Mouse (Mus musculus): ENCODE measurements around the gene P2rx2.

P2rx2 gene

DNA sequence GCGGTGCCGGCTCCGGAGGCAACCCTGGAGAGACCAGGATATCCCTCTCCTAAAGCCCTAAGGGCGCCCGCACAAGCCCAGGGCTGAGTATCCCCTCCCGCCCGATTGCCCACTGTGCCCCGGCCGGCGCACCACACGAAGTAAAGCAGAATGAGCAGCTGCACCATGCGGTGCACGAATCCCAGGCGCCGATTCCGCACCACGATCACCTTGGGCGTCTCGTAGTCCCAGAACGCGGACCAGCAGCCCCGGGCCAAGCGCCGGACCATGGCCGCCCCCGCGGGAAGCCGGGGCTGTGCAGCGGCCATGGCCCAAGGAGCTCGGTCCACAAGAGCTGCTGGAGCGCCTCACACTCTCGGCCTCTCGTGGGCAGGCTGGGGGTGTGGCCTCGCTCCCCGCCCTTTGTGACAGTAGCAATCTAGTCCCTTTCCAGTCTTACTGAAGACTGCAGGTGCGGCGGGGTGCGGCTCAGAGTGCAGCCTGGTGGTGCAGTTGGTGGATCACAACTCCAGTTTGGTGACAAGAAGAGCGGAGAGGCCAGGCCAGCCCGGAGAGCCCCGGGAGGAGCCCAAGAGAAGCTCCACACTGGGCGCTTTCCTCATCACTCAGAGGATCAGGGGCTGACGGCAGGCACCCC, at the start of gene P2rx2:
TSS of gene P2rx2 (minus strand) at position 565 of the 637 bp plus-strand sequence.
- peak; percentile 47 to 52 for DNase-seq

DNA sequence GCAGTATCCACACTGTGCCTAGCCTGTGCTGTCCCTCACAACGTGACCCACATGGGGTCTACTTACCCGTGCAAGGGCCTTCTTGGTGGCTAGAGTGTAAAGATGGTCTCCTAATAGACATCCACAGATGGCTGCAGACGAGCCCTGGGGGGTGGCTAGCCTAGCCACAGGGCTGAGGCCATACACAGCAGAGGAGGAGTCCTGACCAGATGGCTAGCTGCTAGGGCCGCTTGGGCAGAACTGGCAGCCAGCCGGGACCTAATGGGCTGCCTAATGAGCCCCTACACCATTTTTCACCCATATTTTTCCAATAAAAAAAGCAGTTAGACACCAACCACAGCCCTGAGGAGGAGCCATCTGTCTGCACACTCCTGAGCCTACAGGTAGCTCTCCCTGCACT, 49.7 kb upstream of the P2rx2 start:
- peak; percentile 81 to 85 for DNase-seq

DNA sequence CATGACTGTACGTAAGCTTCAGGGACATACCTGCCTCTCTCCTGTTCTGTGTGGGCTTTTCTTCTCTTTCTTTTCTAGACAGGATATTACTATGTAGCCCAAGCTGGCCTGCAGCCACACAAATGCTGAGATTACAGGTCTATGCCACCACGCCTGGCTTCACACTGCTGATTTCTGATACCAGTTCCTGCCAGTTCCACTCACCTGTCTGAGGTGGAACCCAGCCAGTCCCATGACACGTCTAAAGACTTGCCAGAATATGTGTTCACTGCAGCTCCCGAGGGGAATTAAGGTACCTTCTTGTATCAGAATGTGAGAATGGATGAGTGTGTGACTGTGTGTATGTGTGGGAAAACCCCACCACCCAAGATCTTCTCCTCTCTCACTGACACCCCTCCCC, 47.6 kb upstream of the P2rx2 start:
- peak; percentile 90 to 91 for DNase-seq

DNA sequence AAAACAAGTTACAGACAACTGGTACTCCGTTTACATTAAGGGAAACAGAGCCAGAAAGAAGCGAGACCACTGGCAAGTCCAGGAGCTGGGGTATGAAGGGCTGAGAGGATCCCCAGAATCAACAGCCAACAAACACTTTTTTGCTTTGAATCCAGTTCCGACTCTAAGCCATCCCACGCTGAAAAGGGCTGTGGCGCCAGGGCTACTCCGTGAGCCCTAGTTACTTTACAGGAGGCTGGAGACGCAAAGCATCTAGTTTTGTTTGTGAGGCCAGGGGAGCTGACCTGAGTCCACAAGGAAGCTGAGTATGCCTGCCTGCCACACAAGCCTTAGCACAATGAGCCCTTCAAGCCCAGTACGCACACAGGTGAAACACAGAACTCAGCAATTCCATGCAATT, 44.3 kb upstream of the P2rx2 start:
- DNase-seq, result no peak

DNA sequence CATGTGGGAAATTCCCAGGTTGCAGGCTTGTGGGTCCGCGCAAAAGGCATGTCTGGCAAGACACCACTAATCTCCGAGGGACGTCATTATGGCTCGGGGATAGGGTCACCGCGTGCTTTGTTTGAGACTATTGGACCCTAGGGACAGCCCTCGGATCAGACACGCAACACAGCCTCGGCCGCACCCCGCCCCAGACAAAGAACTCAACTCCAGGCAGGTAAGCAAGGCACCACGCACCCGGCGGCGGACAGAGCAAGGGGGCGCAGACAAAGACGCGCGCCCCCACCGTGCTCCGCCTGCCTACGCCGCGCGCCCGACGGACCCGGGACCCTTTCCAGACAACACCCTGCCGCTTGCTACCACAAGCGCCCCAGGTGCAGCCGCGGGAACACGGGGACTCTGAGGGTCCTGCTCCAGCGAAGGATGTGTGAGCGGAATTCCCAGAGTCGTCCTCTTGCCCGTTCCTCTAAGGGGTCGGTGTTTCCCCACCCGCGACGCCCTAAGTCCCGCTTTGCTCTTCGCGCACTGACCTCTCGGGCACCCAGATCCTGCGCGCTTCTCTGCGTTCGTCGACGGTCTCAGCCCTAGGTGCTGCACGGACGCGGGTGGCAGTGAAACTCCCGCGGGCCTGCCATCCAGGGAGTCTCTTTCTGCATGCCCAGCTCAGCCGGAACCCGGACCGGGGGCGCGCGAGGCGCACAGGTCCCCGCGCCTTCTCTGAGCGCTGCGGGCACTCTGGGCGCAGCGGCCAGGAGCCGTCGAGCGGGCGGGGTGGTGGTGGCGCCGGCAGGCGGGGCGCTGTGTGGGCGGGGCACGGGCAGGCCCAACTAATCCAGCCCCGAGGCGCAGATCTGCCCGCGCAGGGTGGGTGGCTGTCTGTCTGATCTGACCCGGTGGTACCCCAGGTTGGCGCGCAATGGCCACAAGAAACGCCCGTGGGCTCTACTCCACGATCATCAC, 43.6 kb upstream of the P2rx2 start:
- DNase-seq, result peak; percentile 75 to 79

DNA sequence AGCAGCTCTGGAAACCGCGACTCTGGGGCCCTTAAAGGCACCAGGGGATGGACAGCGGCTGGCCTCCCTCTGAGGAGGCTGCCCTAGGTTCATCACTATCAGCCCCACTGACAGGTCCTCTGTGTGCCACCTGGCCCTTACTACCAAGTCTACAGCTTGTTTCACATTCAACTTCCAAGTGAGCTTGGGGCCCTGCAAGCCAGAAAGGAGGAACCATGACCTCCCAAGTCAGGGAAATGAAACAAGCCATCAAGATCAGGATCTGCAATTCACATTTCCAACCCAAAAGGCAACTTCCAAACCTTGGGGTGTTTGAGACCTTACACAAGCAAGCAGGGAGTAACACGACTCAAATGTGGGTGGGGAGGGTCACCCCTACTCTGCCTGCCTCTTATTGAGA, 42.3 kb upstream of the P2rx2 start:
- DNase-seq, result no peak

DNA sequence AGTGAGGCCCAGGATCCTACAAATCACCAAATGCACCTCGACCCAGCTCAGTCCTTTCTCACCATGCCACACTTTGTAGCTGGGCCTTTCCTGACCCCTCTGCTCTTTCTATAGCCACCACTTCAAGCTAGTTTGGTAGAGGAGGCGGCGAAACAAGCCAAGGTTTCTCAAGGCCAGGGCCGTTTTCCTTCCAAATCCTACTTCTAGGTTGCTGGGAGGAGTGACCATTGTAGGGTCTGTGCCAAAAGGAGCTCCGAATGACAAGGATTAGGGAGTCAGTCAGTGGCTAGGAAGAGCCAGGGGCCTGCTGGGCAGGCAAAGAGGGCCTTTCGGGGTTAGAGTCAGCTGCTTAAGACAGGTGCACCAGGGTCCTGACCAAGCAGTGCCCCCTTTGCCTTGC, 41.5 kb upstream of the P2rx2 start:
- peak; percentile 42 to 49 for DNase-seq

DNA sequence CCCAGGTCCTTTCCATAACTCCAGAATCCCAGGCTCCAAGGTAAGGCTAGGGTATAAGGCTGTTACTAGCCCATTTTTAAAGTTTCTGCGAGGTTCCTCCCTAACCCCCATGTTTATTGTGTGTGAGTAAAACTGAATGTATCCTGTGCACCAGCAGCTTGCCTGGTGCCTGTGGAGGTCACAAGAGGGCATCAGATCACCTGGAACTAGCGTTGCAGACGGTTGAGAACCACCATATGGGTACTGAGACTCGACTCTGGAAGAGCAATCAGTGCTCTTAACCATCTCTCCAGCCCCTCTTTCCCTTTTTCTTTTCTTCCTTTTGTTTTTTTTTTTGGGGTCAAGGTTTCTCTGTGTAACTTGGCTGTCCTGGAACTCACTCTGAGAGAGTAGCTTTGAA, 36.8 kb upstream of the P2rx2 start:
- no peak for DNase-seq

DNA sequence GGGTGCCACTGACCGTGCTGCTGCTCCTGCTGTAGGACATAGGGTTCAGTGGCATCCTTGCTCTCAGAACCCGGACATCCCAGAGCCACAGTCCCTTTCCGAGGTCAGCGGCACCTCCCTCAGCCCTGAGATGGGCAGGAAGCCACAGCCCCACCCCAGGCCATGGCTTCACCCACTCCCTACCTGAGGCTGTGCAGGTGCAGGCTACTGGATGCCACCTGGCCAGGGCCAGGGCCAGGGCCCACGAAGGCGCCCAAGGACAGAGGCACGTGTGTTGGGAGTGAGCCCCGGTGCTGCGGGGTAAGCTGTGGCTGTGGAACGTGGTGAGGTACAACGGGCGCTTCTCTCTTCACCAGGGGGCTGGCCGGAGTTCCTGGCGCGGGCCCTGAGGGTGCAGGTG, 36.1 kb upstream of the P2rx2 start:
- no peak for DNase-seq

DNA sequence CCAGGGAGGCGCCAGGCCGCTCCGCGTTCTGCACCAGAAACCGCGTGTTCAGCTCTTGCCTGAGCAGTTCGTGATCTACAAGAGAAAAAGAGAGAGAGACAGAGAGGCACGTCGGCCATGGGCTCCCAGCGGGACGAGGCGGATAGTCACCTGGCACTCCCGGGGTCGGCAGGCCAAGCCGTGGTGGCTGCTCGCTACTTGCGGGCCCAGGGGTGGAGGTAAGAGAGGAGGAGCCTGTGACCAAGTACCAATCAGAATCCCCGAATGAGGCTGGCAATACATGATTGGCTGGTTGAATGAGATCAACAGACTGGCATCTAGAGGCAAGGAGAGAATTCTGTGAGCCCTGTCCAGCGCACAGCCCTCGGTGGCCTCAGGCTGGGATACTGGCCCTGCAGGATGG, 35.2 kb upstream of the P2rx2 start:
- no peak for DNase-seq

DNA sequence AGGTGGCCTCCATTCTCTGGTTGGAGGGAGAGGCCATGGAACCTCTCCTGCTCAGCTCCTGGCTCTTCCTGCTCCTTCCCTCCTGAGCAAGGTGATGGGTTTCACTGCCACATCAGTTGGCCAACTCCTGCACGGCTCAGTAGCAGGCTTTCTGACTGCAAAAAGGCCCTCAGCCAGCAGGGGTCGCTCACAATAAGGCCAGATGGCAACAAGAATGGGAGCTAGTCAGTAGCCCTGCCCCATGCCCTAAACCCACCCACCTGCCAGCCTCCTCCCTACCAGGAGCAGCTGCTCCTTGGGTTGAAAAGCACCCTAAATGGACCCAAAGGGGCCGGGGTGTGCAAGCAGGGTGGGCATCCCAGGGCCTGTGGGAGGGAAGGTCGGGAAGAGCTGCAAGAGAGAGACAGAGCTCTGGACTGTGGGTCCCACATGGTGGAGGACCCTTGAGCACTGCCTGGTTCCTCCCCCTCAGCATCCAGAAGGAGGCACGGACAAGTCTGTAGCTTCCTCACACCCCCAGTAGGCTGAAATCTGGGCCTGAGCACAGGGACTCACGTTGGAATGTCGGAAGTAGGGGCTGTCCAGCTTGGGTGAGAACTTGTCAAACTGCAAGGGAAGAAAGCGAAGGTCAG, 33.9 kb upstream of the P2rx2 start:
- DNase-seq, result peak; percentile 93 to 97

DNA sequence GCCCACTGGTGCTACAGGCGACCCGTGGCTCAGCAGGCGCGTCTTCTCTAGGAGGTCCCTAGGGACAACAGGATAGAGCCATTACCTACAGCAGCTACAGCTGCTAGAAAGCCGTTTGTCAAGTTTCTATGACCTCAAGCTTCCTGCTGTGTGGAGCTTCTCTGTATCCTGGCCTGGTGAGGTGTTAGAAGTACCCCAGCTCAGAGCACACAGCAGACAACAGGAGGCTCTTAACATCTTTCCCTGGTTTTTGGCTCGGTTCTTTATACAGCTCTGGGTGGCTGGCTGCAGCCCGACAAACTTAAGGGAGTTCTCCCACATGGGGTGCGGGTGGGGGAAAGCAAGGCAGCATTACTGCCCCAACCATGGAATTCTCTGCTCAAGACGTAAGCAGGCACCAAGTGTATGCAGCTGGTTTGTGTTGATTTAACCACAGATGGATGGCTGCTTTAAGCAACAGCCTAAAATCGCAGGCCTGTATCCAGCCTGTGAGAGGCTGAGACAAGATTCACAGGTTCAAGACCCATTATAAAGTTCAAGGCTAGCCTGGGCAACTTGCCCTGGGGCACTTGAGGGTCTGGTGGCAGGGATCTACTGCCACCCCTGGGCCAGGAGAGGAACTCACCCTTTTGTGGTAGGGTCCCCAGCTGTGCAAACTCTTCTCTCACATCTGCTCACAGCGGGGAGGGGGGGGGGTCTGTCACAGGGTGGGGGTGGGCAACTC, 21.0 kb upstream of the P2rx2 start:
- peak in 1 of 2 experiments; percentile 30 for DNase-seq

DNA sequence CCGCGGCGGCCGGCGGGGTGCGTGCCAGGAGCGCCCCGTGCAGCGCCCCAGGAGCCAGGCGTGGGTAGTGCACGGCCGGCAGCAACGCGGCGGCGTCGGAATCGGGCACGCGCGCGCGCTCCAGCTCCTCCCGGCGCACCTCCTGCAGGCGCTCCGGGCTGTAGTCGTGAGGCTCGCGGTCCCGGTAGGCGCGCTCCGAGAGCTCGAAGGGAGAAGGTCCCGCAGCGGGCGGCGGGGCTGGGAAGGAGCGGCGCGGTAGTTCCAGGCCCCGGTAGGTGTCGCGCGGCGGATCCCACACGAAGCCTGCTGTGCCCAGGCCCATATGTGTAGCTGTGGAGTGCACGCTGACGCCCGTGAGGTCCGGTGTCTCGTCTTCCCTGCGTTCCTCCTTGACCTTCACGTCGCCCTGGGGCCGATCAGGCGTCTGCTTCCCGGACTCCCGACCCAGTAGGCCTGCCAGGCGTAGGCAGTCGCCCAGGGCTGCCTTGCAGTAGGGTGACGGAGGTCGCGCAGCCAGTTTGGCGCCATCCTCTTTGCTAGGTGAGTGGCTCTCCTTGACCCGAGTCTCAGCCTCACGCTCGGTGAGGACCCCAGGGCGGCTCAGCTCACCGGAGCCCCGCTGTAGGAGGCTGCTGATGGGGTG, 20.3 kb upstream of the P2rx2 start:
- DNase-seq, result peak; percentile 66 to 74

DNA sequence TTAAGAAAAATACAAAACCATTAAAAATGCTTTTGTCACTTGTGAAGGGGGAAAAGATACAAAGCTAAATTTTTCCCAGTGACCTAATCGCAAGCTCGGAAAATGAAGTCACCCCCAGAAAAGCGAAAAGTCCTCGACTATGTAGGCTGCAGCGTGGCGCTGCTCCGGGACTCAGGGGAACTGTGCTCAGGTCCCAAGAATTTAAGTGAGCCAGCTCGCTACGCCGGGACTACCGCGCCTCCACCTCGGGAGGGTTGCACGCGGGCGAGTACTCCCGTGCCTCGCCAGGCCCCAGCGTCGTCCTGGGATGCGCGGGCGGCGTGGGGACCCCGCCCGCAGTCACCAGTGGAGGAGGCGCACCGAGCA, 19.8 kb upstream of the P2rx2 start:
- no peak for DNase-seq

DNA sequence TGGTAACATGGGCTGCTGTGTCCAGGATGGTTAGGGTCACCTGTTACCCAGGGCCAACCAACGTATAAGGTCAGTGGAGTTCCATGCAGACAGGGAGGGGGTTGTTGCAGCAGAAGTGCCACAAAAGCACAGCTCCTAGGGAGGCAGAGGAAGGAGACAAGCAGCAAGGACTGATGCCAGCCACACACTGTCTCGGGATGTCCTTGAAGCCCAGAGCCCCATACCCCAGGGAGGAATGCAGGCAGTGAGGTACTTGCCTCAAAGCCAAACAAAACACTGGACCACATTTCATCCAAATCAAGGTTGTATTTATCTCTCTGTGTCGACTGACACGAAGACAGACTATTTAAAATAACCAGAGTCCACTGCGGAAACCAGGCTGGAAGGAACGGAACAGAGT, 18.5 kb upstream of the P2rx2 start:
- DNase-seq, result no peak

DNA sequence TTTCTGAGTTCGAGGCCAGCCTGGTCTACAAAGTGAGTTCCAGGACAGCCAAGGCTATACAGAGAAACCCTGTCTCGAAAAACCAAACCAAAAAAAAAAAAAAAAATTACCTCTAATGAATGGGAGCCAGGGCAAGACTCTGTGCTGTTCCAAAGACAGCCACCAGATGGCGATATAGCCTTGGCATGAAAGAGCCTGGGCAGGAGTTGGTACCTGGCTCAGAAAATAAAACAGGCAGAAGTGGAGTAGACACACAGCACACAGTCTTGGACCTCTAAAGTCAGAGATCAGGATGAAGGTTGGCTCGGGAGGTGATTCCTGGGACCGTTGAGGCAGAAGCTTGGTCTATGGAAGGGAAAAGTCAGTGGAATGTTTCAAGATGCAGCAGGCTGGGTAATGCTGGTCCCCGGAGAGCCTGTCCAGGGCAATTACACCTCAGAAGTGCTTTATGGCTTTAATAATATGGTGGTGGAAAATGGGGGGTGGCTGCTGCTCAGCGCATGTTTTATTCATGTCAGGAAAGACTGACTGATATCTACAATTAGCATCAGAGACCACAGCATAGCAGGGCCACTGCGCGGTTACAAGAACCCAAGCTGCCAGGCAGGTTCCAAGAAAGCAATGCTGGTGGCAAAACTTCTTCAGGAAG, 14.6 kb upstream of the P2rx2 start:
- peak; percentile 93 to 96 for DNase-seq

DNA sequence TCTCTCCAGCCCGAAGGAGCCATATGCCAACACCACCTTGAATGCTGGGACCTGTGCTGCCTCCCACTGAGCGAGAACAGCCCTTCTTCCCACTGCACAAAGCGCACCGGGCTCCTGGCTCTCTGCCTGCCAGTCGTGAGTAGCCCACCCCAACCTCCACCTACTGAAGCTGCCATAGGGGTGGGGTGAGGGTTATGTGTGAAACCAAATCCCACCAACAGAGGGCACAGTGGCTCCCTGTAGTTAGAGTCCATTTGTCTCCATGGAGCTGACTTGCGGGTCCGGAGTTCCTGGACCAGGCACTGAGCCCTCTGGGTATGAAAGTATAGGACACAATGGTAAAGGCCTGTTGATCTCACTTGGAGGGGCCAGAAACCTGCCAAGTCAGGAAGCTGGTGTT, 11.7 kb upstream of the P2rx2 start:
- peak; percentile 58 to 75 for DNase-seq

DNA sequence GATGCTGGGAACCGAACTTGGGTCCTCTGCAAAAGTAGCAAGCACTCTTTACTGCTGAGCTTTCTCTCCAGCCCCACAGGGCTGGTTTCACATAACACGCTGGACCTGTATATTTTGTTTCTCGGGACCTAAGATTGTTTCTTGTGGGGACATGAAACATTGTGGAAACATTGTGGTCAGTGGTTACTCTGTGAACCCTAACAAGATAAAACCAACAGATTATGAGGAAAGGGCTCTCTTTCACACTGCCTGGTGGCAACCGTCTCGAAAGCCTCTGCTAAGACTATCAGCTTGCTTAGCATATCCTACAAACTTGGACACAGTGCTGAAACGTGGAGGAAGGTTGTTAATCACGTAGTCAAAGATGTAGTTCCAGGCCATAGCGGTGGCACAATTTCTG, 4.0 kb upstream of the P2rx2 start:
- no peak for DNase-seq

DNA sequence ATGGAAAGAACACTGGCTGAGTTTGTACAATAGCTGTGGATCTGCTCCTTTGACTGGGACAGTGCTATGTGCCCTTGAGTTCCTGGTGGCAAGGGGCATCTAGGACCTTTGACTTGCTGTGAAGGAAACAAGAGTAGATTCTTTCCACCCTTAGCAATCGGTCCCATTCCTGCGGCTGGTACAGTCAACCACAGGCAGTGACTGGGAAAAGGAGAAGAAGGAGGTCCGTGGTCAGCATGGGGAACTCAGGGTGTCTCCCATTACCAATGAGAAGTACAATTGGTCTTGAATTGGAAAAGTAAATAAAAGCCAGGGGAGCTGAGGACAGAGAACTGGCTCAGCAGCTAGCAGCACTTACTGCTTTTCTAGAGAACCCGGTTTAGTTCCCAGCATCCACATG, 2.5 kb upstream of the P2rx2 start:
- no peak for DNase-seq

DNA sequence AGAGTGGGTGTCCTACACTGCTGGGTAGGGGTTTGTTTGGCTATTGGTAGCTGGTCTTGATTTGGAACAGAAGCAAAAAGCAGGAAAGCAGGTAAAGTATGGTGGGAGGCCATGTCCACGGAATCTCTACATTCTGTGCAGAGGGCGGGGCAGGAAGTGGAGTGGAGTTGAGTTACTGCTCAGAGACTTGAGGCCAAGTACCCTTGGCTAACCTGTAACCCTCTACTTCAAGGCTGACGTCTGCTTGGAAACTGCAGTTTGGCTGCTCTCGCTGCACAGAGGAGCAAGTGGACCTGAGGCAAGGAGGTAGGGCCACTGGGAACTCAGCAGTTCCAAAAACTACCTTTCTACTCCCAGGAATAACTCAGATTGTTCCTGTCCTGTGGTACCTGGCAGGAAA, 1.5 kb upstream of the P2rx2 start, which contains the start of gene Lrcol1:
TSS of gene Lrcol1 (plus strand) at position 207 of the 400 bp plus-strand sequence.
- DNase-seq, result no peak

DNA sequence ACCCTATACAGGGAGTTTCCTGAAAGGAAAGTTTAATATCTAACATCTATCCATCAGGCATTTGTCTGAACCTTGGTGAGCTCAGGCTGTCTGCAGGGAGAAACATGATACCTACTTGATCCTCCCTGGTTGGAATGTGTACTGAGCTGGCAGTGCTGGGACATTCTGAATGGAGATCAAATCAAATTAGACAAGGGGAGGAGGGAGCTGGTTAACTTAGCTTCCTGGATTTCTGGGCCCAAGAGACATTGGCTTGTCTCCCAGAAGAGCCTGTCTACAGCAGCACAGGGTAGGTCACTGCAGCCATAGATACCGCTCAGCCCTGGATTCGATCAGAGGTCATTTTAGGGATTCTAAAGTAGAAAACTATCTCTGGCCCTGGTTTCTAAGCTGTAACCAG, 4.2 kb downstream of the P2rx2 start:
- no peak for DNase-seq

DNA sequence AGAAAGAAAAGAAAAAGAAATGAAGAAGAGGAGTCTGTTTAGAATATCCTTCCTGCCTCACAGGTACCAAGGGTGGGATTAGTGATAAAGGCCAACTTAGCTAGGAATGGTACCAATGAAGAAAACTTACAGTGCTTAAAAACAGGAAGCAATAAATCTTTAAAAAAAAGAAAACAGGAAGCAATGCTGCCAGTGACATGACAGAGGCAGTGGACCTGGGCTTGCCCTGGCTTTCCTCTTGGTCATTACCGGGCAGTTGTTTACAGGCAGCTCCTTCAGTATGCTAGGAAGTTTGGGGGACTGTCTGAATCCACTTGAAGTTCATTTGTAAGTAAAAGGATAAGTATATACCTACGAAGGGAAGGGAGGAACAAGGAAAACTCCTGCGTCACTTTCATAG, 12.5 kb downstream of the P2rx2 start:
- DNase-seq, result no peak

Measured in cerebellum, postnatal 14 days (tissue).